Mouse (Mus musculus) hindbrain, embryonic 16.5 days (tissue): ENCODE measurements around the gene B3gnt7. TPM values are rescaled to one million over a fixed set of nuclear protein-coding genes. Genes with fewer than 3 reads are reported as not detected.
A peak's percentile ranks its signal among the peaks of the same experiment; 100 is the strongest.

Experiments
- microRNA-seq: library from miRNA; unstranded; fragments of <30 nt; microRNA quantifications from one replicate; pipeline ENCODE4, GENCODE M21; 2017
- polyA plus RNA-seq: library from polyadenylated mRNA; unstranded; fragments of >200 nt; fragmentation: Nextera tagmentation; extraction: Ambion mirVana; gene quantifications from 2 replicates; pipeline ENCODE4 v1.2.1, GENCODE M21; 2015

Gene B3gnt7
- polyA plus RNA-seq, 1 experiment from 2014 or later, result 10.6 TPM

Small RNA genes within 50 kb of the gene (microRNA-seq; reads per million reads assigned to microRNA genes)
- gene mmu-mir-3535, result 31.7 reads per million, percentile 36 among the genes with 10 or more reads in this experiment

Other genes starting within 250 kb of the B3gnt7 start
- 193 and 196 TPM in 2 replicates for gene Psmd1, start 238.4 kb upstream of the B3gnt7 start, polyA plus RNA-seq
- gene Htr2b, start 190.9 kb upstream of the B3gnt7 start, polyA plus RNA-seq, result 0.14 and 0.50 TPM in 2 replicates
- 0.37 and 0.56 TPM in 2 replicates for gene Gm21972, start 169.2 kb upstream of the B3gnt7 start, polyA plus RNA-seq
- gene Armc9, start 148.1 kb upstream of the B3gnt7 start, polyA plus RNA-seq, result 34.5 and 36.9 TPM in 2 replicates
- gene Ncl, start 56.6 kb downstream of the B3gnt7 start, polyA plus RNA-seq, result 205 and 214 TPM in 2 replicates
- 0.13 TPM in 1 of 2 replicates, not detected in the other for gene Nmur1, start 123.4 kb downstream of the B3gnt7 start, polyA plus RNA-seq
- gene Tex44, start 123.5 kb downstream of the B3gnt7 start, polyA plus RNA-seq, result not detected in 2 replicates
- 1,165 and 1,204 TPM in 2 replicates for gene Ptma, start 223.9 kb downstream of the B3gnt7 start, polyA plus RNA-seq